Mouse (Mus musculus): ENCODE measurements around the gene Tmem120b.

The Tmem120b gene

GRCm38 (mm10) chr5:123093077-123093633 lies 24.9 kb downstream of the Tmem120b start:
- DNase-seq, result no peak

DNA sequence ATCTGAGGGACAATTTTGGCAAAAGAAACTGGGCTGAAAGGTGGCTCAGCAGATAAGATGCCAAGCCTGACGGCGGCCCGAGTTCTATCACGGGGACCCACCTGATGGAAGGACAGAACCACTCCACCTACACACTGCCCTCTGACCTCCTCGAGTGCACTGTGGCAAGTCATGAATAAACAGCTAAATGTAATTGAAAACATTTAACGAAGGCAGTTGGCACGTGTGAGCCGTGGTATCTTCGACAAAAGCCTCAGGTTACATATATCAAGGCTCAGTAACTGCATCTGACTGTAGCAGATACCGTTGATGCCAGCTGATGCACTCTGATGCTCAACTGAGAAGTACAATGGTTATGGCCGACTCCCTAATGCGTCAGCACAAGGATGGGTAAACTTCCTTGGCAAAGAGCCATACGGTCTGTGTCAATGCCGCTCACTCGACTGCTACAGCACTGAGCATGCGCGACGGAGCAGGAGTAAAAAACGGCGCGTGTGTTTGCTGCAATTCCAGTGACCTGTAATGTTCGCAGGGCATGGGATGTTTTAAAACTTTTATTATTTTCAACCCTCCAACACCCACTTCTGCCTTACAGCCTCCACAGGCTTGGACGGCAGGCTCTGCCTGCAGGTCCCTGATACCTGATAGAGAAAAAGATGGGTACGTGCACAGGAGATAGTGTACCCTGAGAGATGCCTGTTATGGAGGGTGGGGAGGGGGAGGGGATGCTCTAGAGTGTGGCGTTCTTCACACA lies 26.2 kb downstream of the Tmem120b start:
- DNase-seq, result no peak

DNA sequence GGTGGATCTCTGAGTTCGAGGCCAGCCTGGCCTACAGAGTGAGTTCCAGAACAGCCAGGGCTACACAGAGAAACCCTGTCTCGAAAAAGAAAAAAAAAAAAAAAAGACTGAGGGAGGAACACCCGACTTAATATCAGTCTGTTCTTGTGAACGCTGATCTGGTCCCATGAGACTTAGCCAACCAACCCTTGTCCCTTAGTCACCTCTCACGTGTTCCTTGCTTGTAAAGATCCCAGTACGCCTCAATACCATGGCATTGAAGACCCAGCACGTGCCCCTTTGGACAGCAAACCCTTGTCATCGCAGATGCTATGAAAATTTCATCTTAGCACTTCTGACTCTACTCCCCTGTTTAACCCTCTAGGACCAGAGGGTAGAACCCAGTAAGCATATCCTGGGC lies 28.1 kb downstream of the Tmem120b start:
- DNase-seq, result no peak

DNA sequence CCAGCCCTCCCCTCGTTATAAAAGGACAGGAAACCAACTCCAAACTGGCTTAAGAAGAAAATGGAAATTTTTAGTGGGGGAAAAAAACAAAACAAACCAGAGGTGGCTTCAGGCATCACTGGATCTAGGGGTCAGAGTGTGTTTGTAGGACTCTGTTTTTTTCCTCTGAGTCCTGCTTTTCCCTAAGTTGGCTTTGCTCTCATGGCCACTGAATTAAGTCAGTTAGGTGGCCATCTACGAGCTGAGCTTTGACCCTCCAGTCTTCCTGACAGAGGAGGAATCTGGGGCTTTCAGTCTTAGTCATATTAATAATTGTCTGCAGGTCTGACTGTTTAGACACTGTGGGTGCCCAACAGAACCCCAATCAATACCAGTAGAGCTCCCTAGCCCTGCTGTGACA lies 30.3 kb downstream of the Tmem120b start:
- no peak for DNase-seq

- DNase-seq, result peak; percentile 33
These were observed 34.2 kb downstream of the Tmem120b start for GRCm38 (mm10) chr5:123102376-123102775.

DNA sequence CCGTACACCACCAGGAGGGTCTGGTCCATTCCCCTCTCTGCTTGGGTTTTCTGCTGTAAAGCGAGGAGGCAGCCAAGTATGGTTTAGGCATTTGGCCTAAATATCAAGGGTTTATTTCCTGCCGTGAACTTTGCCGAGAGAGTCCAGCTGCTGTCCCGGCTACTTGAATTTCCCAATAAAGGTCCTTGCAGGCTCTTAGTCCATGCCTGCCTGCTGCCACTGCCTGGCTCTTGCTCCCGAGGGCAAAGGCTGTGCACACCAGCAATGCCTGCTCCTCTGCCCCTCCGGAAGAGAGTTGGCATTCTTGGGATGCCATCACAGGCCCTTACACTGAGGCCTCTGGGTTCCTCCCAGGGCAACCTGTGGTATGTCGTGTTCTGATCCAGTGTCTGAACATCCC lies 35.3 kb downstream of the Tmem120b start:
- DNase-seq, result no peak

DNA sequence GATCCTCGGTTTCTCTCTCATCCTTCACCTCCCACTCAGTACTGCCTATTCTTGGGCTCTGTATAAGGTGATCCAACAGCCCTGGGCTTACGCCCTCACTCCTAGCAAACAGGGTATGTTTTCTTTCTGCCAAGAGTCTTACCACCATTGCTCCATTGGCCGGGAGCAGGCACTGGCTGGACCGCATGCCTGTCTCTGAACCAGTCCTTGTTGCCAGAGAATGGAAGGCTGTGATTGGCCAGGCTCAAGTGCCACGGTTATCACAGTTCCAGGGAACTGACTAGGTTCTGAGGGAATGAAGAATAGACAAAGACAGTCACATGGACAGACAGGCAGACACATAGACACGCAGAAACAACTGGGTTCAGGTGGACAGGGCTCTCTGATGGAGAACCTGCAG lies 36.6 kb downstream of the Tmem120b start:
- no peak for DNase-seq

DNA sequence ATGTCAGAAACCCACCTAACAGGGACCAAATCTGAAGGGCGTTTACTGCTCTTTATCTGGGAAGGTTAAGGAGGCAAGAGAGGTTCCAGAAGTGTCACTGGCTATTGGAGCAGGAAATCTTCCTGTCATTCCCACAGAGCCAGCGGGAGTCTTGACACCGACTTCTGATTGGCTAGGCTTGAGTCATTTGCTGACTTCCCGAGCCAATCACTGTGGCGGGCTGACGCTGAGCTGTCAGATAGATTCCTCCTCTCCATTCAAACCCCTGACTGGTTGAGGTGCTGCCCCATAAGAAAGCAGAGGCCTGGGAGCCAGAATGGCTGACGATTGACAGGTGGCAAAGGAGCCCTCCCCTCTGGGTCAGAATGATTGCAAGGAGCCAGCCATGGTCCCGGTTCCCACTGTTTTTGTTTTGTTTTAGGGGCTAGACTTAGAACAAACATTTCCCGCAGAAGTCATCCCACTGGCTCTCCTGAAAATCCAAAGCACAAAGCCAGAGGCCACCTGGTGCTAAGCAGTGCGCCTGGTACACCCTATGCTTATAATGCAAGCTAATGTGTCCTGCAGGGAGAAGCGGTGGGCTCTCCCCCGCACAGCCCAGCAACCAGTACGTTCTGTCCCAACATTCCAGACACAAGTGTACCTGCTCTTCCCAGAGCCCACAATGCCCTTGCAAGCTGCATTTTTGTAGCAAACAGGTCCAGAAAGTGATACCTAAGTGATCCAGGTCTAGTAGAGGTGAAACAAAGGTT lies 41.4 kb downstream of the Tmem120b start:
- peak; percentile 68 for DNase-seq

GRCm38 (mm10) chr5:123110296-123110721 lies 42.1 kb downstream of the Tmem120b start:
- DNase-seq, result no peak

GRCm38 (mm10) chr5:123114109-123114508 lies 45.9 kb downstream of the Tmem120b start:
- DNase-seq, result no peak

GRCm38 (mm10) chr5:123114924-123115323 lies 46.7 kb downstream of the Tmem120b start:
- peak; percentile 53 for DNase-seq

DNA sequence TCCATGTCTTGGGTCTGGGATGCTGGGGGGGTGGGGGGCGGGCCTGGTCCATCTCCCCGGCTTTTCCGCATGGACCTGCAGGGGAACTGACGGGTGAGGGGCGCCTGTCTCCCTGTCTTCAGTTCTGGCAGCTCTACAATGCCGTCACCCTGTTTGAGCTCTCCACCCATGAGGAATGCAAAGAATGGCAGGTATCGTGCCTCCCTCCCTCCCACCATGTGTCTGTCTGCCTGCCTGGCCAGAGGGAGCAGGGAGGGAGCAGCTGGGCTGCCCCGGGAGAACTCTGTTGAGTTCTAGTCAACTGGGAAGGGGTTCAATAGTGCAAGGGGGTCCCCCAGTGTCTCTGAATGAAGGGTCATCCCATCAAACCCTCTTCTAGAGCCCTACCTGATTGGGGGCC lies 47.9 kb downstream of the Tmem120b start:
- DNase-seq, result no peak

DNA sequence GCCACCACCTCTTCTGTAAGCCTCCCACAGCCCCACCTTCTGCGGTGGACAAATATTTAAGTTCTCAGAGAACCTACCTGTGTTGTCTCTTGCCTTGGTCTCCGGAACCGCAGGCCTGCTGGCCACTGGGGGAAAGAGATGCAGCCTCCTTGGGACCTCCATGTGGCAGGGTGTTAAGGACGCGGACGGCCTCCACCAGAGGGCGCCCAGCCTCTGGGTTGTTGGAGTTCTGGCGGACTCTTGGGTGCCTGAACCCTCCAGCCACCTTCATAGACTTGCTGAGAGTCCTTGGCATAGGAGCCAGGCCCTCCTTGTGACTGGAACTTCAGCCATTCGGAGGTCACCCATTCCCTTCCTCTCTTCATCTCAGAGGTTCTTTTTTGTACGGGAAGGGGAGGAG lies 49.0 kb downstream of the Tmem120b start:
- peak; percentile 89 for DNase-seq

- no peak for DNase-seq
These were observed 49.6 kb downstream of the Tmem120b start for GRCm38 (mm10) chr5:123117773-123118172.

DNA sequence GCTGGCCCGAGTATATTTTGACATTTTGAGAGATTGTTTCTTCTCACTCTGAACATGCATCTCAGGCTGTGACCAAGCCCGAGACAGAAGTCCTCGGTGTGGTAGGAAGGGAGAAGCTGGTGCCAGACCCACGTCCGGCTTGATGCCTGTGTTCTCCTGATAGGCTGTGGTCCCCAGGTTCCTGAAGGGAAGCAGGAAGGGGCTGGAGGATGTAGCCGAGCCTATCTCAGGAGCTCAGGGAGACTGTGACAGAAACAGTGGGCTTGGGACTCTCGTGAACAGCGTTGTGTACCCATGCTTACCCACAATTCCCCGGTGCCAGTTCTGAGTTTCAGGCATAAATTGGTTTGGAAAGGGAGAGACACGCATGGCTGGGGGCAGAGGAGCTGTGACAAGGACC lies 50.6 kb downstream of the Tmem120b start:
- no peak for DNase-seq

- DNase-seq, result no peak
These were observed 52.5 kb downstream of the Tmem120b start for GRCm38 (mm10) chr5:123120624-123121215.

GRCm38 (mm10) chr5:123122181-123122580 lies 54.0 kb downstream of the Tmem120b start:
- no peak for DNase-seq

DNA sequence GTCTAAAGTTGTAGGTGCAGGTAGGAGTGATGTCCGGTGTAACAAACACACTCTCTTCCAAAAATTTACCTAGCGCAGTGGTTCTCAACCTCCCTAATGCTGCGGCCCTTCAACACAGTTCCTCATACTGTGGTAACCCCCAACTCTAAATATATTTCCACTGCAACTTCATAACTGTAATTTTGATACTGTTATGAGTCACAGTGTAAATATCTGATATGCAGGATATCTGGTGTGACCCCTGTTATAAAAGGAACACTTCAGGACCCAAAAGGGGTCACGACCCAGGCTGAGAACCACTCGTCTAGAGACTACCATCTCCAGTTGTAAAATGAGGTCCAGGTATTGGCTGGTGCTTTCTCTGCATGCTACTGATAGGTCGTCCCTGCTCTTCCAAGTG lies 56.9 kb downstream of the Tmem120b start:
- no peak for DNase-seq

DNA sequence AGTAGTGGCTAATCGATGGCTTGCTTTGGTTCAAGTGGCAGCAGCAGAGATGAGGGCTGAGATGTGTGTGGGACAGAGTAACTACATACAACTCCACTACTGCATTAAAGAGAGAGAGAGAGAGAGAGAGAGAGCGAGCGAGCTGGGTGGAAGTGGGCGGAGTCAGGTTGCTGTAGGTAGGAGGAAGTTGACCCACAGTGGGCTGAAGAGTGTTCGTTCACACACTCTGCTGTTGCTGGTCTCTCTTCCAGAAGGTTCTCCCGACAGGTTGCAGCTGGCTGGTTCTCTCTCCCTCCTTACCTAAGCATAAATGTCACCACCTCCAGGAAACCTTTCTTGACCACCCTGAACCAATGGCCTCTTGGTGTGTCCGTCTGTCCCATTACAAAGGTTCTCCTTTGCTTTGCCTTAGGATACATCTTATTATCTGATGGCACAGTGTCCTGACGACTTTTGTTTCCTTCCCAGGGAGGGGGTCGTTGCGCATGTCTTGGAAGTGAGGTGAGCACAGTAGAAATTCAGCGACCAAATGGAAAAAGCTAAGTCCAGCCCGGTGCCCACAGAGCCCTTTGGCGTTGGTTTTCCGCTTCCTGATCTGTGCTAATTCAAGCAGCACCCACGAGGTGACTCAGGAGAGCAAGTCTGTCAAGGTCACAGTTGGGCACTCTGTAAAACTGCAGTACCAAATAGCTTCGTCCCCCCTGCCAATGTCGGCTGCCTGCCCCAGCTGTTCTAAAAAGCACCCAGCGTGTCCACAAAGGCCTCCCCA lies 57.6 kb downstream of the Tmem120b start:
- DNase-seq, result no peak

DNA sequence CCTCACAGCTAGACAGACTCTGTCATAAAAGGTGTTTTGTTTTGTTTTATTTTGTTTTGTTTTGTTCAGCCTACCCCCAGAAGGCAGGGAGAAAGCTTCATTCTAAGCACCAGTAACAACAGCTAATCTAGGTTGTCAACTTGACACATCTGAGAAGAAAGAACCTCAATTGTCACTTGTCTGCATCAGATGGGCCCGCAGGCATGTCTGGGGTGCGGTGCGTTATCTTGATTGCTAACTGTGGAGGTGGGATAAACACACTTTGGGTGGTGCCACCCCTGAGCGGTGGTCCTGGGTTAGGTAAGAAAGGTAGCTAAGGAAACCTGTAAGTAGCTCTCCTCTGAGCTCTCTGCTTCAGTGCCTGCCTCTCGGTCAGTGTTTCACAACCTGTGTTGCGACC lies 58.8 kb downstream of the Tmem120b start:
- no peak for DNase-seq

GRCm38 (mm10) chr5:123128426-123129169 lies 60.4 kb downstream of the Tmem120b start:
- DNase-seq, result no peak

- DNase-seq, result no peak
These were observed 61.0 kb downstream of the Tmem120b start for GRCm38 (mm10) chr5:123129170-123129757.
